Mouse (Mus musculus): ENCODE data around the gene Ifih1. TPM values are rescaled to one million over a fixed set of nuclear protein-coding genes. Genes with fewer than 3 reads are reported as not detected.

Gene Ifih1
- polyA plus RNA-seq, 1 experiment, result 5.0 TPM

DNA sequence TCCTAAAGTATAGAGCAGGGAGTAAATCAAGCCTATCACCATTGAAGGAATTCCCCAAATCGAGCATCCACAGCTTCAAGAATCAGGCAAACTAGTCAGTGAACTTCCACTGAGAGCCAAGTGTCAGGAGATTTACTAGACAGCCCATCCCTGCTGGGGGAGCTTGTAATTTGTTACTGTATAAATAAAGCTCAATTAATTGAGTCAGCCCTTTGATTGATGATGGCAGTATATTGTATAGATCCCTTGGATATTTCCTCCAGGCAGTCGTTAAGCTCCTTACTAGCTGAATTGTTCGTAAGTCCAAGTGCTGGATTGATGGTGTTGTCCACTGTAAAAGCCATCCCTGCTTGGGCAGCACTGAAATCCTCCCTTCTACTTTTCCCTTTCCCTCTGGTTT lies 23.8 kb upstream of the Ifih1 start:
- Histone ChIP-seq H3K27ac (ENCODE audit: insufficient read depth, low read depth, low read length) (no peak overlapping the region), H3K4me3 (ENCODE audit: insufficient read depth, low read depth, low read length) (no peak overlapping the region), H3K4me1 (ENCODE audit: control insufficient read depth, insufficient read depth, low read length) (no peaks in the 10 kb centered on the region), H3K36me3 (ENCODE audit: control insufficient read depth, insufficient read depth, low read length) (no peaks in the 10 kb centered on the region), H3K27me3 (replicated peaks; ENCODE audit: control insufficient read depth, insufficient read depth, low read length) (no peaks in the 10 kb centered on the region)
- DNase-seq, result no peak
- 50% methylated on average over 3 of the region's 3 CpGs for WGBS
- TF ChIP-seq POLR2A (IDR thresholded peaks at IDR 0.05; ENCODE audit: low read depth, low read length) (no peak), CTCF (conservative IDR thresholded peaks at IDR 0.05; ENCODE audit: insufficient read depth, insufficient read length, low read depth, low read length) (no peak)

DNA sequence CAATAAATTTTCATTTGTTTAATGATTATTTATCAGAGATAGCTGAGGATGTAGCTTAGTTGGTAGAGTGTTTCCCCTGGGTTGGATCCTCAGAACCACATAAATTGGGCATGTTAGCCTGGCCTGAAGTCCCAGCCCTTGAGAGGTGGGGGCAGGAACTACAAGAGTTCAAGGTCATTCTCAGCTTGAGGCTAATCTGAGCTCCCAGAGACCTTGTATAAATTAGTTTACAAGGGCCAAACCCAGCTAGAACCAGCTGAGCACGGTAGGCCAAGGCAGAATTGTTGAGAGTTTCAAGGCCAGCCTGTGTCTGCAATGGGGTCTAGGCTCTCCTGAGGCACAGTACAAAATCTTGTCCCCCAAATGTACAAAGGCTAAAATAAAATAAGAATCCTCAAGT lies 19.5 kb upstream of the Ifih1 start:
- Histone ChIP-seq H3K36me3 (ENCODE audit: control insufficient read depth, insufficient read depth, low read length) (no peaks in the 10 kb centered on the region), H3K4me1 (ENCODE audit: control insufficient read depth, insufficient read depth, low read length) (no peaks in the 10 kb centered on the region), H3K27ac (ENCODE audit: insufficient read depth, low read depth, low read length) (peak overlapping the region; percentile 87), H3K27me3 (replicated peaks; ENCODE audit: control insufficient read depth, insufficient read depth, low read length) (no peaks in the 10 kb centered on the region), H3K4me3 (ENCODE audit: insufficient read depth, low read depth, low read length) (0 out of 2 replicates have a peak overlapping the region, but pooled peaks have one; percentile 31)
- no peak for TF ChIP-seq POLR2A (IDR thresholded peaks at IDR 0.05; ENCODE audit: low read depth, low read length)
- no peak for TF ChIP-seq CTCF (conservative IDR thresholded peaks at IDR 0.05; ENCODE audit: insufficient read depth, insufficient read length, low read depth, low read length)
- peak; percentile 58 for DNase-seq
- 50% methylated on average over 1 of the region's 1 CpGs for WGBS

DNA sequence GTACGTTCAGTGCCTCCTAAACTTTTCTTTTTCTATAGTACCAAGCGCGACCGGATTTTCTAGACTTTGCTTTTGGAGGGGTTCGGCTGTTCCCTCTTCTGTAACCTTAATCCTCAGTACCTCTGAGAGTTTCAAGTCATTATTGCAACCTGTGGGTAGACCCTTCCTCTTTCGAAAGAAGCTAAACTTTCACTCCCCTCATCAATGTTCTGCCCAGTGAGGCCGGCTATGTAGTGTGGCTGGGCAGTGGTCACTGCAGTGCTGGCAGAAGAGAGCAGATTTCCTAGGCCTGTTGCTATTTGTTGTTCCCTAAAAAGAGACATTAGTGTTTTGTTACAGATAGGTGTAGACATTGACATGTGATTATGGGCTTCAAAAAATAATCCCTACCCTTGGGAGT lies 18.8 kb upstream of the Ifih1 start:
- Histone ChIP-seq H3K36me3 (ENCODE audit: control insufficient read depth, insufficient read depth, low read length) (no peaks in the 10 kb centered on the region), H3K27ac (ENCODE audit: insufficient read depth, low read depth, low read length) (peak overlapping the region; percentile 59; the same call in 1 of the 2 replicates), H3K4me1 (ENCODE audit: control insufficient read depth, insufficient read depth, low read length) (no peaks in the 10 kb centered on the region), H3K27me3 (replicated peaks; ENCODE audit: control insufficient read depth, insufficient read depth, low read length) (no peaks in the 10 kb centered on the region), H3K4me3 (ENCODE audit: insufficient read depth, low read depth, low read length) (peak overlapping the region; percentile 54)
- no peak for DNase-seq
- WGBS, result 59% methylated on average over 7 of the region's 7 CpGs
- TF ChIP-seq CTCF (conservative IDR thresholded peaks at IDR 0.05; ENCODE audit: insufficient read depth, insufficient read length, low read depth, low read length) (no peak), POLR2A (IDR thresholded peaks at IDR 0.05; ENCODE audit: low read depth, low read length) (no peak)

DNA sequence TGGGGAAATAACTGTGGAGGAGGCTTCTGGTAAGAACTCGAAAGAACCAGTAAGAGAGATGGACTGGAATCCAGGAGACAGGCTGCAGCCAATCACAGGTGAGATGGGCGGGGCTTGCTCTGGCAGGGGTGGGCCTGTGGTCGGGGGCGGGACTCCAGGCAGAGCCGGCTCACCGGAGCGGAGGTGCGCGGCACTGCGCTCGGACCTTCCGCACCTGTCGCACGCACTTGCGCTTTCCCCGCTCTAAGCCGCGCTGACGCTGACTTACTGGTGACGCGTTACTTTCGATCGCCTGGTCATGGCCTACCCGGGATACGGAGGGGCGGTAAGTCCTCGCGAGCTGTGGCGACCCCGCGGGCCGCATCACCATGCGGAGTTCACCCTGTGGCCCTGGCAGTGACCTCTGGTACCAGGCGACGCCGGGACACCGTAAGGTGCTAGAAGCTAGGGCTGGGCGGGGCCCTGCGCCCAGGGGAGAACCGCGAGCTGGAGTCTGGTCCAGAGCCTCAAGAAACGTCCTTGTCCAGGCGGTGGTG lies 18.1 kb upstream of the Ifih1 start, which contains the start of gene Gca:
Gene Gca, plus strand, starts transcription at position 151 of the 536 bp plus-strand sequence.
- Histone ChIP-seq H3K4me3 (ENCODE audit: insufficient read depth, low read depth, low read length) (peak within 1 kb of the TSS; percentile 74), H3K27me3 (replicated peaks; ENCODE audit: control insufficient read depth, insufficient read depth, low read length) (no peaks in the 10 kb centered on the region), H3K4me1 (ENCODE audit: control insufficient read depth, insufficient read depth, low read length) (no peaks in the 10 kb centered on the region), H3K36me3 (ENCODE audit: control insufficient read depth, insufficient read depth, low read length) (no peaks in the 10 kb centered on the region), H3K27ac (ENCODE audit: insufficient read depth, low read depth, low read length) (peak within 1 kb of the TSS; percentile 59)
- TF ChIP-seq CTCF (conservative IDR thresholded peaks at IDR 0.05; ENCODE audit: insufficient read depth, insufficient read length, low read depth, low read length) (no peak), POLR2A (IDR thresholded peaks at IDR 0.05; ENCODE audit: low read depth, low read length) (peak; percentile 68)
- WGBS, result 2% methylated on average over 43 of the region's 43 CpGs
- peak; percentile 92 for DNase-seq

DNA sequence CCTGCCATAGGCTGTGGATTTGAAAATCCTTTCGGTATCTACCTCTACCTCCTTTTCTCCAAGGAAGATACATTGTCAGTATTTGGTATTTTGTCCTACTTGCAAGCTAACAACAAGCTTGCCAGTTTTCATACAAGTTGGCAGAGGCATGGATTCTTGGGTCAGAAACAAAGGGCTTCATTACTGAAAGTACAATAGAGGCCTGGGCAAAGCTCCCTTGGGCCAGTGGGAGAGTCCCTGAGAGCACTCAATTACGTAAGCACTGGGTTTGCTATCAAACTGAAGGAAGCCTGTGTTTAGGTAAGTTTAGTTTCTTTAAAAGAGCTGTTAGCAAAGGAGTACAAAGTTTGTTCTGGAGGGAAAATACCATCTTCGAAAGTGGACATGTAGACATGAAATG lies 16.5 kb upstream of the Ifih1 start:
- Histone ChIP-seq H3K36me3 (ENCODE audit: control insufficient read depth, insufficient read depth, low read length) (no peaks in the 10 kb centered on the region), H3K27me3 (replicated peaks; ENCODE audit: control insufficient read depth, insufficient read depth, low read length) (no peaks in the 10 kb centered on the region)
- 95% methylated on average over 3 of the region's 3 CpGs for WGBS

DNA sequence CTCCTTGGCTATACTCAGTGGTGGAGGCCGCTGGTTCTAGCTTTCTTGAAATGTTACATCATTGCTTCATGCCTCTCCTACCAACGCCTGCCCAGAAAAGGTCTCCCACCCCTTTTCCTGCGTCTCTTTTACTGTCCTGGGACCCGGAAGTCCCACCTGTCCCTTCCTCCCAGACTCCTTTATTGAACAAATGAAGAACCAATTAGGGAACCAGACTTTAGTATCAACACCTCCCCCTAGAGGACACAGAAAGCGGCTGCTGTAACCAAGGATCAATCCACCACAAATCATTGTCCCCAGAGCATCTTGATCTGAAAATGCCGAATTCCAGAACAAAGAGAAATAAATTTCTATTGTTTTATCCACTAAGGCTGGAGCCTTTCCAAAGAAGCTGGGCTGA lies 14.5 kb upstream of the Ifih1 start:
- Histone ChIP-seq H3K27ac (ENCODE audit: insufficient read depth, low read depth, low read length) (no peak overlapping the region), H3K36me3 (ENCODE audit: control insufficient read depth, insufficient read depth, low read length) (no peaks in the 10 kb centered on the region), H3K4me1 (ENCODE audit: control insufficient read depth, insufficient read depth, low read length) (no peaks in the 10 kb centered on the region), H3K4me3 (ENCODE audit: insufficient read depth, low read depth, low read length) (no peak overlapping the region), H3K27me3 (replicated peaks; ENCODE audit: control insufficient read depth, insufficient read depth, low read length) (no peaks in the 10 kb centered on the region)
- TF ChIP-seq POLR2A (IDR thresholded peaks at IDR 0.05; ENCODE audit: low read depth, low read length) (no peak), CTCF (conservative IDR thresholded peaks at IDR 0.05; ENCODE audit: insufficient read depth, insufficient read length, low read depth, low read length) (no peak)
- DNase-seq, result no peak
- WGBS, result 53% methylated on average over 6 of the region's 6 CpGs

More for the DNA sequence above, 16.5 kb upstream of the Ifih1 start:
- no peak overlapping the region for H3K27ac ChIP-seq (ENCODE audit: insufficient read depth, low read depth, low read length)
- no peak for TF ChIP-seq CTCF (conservative IDR thresholded peaks at IDR 0.05; ENCODE audit: insufficient read depth, insufficient read length, low read depth, low read length)
- TF ChIP-seq POLR2A (IDR thresholded peaks at IDR 0.05; ENCODE audit: low read depth, low read length), result no peak
- H3K4me1 ChIP-seq (ENCODE audit: control insufficient read depth, insufficient read depth, low read length), result no peaks in the 10 kb centered on the region
- H3K4me3 ChIP-seq (ENCODE audit: insufficient read depth, low read depth, low read length), result no peak overlapping the region
- DNase-seq, result no peak

DNA sequence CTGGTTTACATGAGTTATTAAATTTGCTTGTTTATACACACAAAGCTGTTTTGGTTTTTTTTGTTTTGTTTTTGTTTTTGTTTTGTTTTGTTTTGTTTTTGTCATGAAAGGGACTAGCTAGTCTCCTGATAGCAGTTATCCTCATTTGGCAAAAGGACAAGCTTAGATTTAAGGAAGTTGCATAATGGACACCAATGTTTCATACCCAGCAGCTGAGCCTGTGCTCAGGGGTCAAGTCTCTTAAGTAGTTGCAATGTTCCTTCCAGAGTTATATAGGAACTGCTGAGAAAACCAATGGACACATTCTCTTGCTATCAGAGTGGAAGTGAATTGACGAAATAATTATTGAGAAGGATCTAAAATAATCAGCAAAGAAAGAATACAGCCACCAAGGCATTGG lies 10.0 kb upstream of the Ifih1 start:
- Histone ChIP-seq H3K4me3 (ENCODE audit: insufficient read depth, low read depth, low read length) (no peak overlapping the region), H3K36me3 (ENCODE audit: control insufficient read depth, insufficient read depth, low read length) (no peaks in the 10 kb centered on the region), H3K27me3 (replicated peaks; ENCODE audit: control insufficient read depth, insufficient read depth, low read length) (no peaks in the 10 kb centered on the region), H3K4me1 (ENCODE audit: control insufficient read depth, insufficient read depth, low read length) (no peaks in the 10 kb centered on the region), H3K27ac (ENCODE audit: insufficient read depth, low read depth, low read length) (no peak overlapping the region)
- WGBS, result 84% methylated on average over 1 of the region's 1 CpGs
- TF ChIP-seq CTCF (conservative IDR thresholded peaks at IDR 0.05; ENCODE audit: insufficient read depth, insufficient read length, low read depth, low read length) (no peak), POLR2A (IDR thresholded peaks at IDR 0.05; ENCODE audit: low read depth, low read length) (no peak)
- DNase-seq, result no peak

Measured in kidney, adult 2 months (tissue).